12 mouse cellular contexts compared by ENCODE assay signal in genomic region chr11:36121410-36121929, GRCm38 (mm10).
A peak's percentile ranks its signal among the peaks of the same experiment; 100 is the strongest.
DNase-seq lines count a peak whose midpoint lies in the region; ATAC-seq and TF ChIP-seq lines count a peak whose summit lies in the region.
"Had no signal": no experiment of that assay in that cellular context is flagged by ENCODE, and none has a peak within 500 bp of the region (broad histone marks: within the 10 kb centered on the region; RNA-seq: fewer than 3 reads in every experiment).

No protein-coding gene starts in this region.

- no peak for TF ChIP-seq CTCF in midbrain, postnatal 0 days (IDR thresholded peaks at IDR 0.05)

- 46% methylated on average over 8 of the region's 8 CpGs for whole genome bisulfite sequencing in kidney, embryonic 15.5 days
- 34% methylated on average over 8 of the region's 8 CpGs for WGBS in forebrain, embryonic 13.5 days
- WGBS in hindbrain, embryonic 14.5 days: 26% methylated on average over 8 of the region's 8 CpGs
- WGBS in midbrain, postnatal 0 days: 30% methylated on average over 8 of the region's 8 CpGs

- no peak overlapping the region for H3K9ac ChIP-seq in kidney, embryonic 15.5 days
- H3K9ac ChIP-seq in forebrain, embryonic 13.5 days: no peak overlapping the region
- H3K9ac ChIP-seq in hindbrain, embryonic 14.5 days: no peak overlapping the region; the same call in 1 of the 2 replicates
- H3K9ac ChIP-seq in midbrain, postnatal 0 days (replicated peaks; ENCODE audit: low read length, poor library complexity, severe bottlenecking): no peak overlapping the region

- ATAC-seq in kidney, embryonic 15.5 days (replicated peaks; ENCODE audit: low FRiP score): no peak
- ATAC-seq in forebrain, embryonic 13.5 days: peak; percentile 20; the same call in 1 of the 2 replicates
- ATAC-seq in hindbrain, embryonic 14.5 days (ENCODE audit: low FRiP score): no peak
- no peak for ATAC-seq in midbrain, postnatal 0 days (ENCODE audit: low FRiP score)
- ATAC-seq: activated CD4-positive, CD25-positive, alpha-beta regulatory T cell, adult 4 months had no signal

- no peaks in the 10 kb centered on the region for H3K9me3 ChIP-seq in kidney, embryonic 15.5 days (replicated peaks)
- H3K9me3 ChIP-seq in forebrain, embryonic 13.5 days (replicated peaks): no peaks in the 10 kb centered on the region
- H3K9me3 ChIP-seq in hindbrain, embryonic 14.5 days (ENCODE audit: control insufficient read depth, low read length): no peaks in the 10 kb centered on the region
- H3K9me3 ChIP-seq in midbrain, postnatal 0 days (ENCODE audit: low read length): no peaks in the 10 kb centered on the region

- no peak overlapping the region for H3K27ac ChIP-seq in kidney, embryonic 15.5 days
- H3K27ac ChIP-seq in forebrain, embryonic 13.5 days: peak overlapping the region; percentile 20
- peak overlapping the region; percentile 58 for H3K27ac ChIP-seq in hindbrain, embryonic 14.5 days
- H3K27ac ChIP-seq in midbrain, postnatal 0 days (ENCODE audit: low read depth, low read length): peak overlapping the region; percentile 64

- no peaks in the 10 kb centered on the region for H3K27me3 ChIP-seq in kidney, embryonic 15.5 days
- no peaks in the 10 kb centered on the region for H3K27me3 ChIP-seq in forebrain, embryonic 13.5 days
- H3K27me3 ChIP-seq in hindbrain, embryonic 14.5 days (ENCODE audit: control insufficient read depth, insufficient read depth, low read length): no peaks in the 10 kb centered on the region
- no peaks in the 10 kb centered on the region for H3K27me3 ChIP-seq in midbrain, postnatal 0 days (ENCODE audit: insufficient read depth, low read length)

- no peak overlapping the region for H3K4me2 ChIP-seq in kidney, embryonic 15.5 days
- peak overlapping the region; percentile 31; the same call in 1 of the 2 replicates for H3K4me2 ChIP-seq in forebrain, embryonic 13.5 days
- no peak overlapping the region for H3K4me2 ChIP-seq in hindbrain, embryonic 14.5 days (replicated peaks)
- H3K4me2 ChIP-seq in midbrain, postnatal 0 days (ENCODE audit: low read depth, low read length, poor library complexity, severe bottlenecking): no peak overlapping the region

- no peaks in the 10 kb centered on the region for H3K4me1 ChIP-seq in kidney, embryonic 15.5 days
- H3K4me1 ChIP-seq in forebrain, embryonic 13.5 days: peaks cover 36% of the 10 kb centered on the region
- H3K4me1 ChIP-seq in hindbrain, embryonic 14.5 days (replicated peaks; ENCODE audit: control insufficient read depth, insufficient read depth, low read length): peaks cover 33% of the 10 kb centered on the region
- peaks cover 10% of the 10 kb centered on the region; the same call in 1 of the 2 replicates for H3K4me1 ChIP-seq in midbrain, postnatal 0 days (ENCODE audit: insufficient read depth, low read length)

- DNase-seq in kidney, adult 11 months: peak; percentile 11
- no peak for DNase-seq in hindbrain, embryonic 14.5 days (ENCODE audit: low spot score)
- DNase-seq in midbrain, postnatal 0 days (ENCODE audit: low spot score): no peak
- DNase-seq in ovary, postnatal 10 days (ENCODE audit: low spot score): no peak
- DNase-seq in thymus, postnatal 36 days: no peak
- no peak for DNase-seq in layer of hippocampus, adult 11-12 months (ENCODE audit: low spot score)
- DNase-seq: cerebellum, adult 8-10 months; kidney, postnatal 10 days; liver had no signal

- H3K36me3 ChIP-seq in kidney, embryonic 15.5 days: no peaks in the 10 kb centered on the region
- no peaks in the 10 kb centered on the region for H3K36me3 ChIP-seq in forebrain, embryonic 13.5 days (ENCODE audit: poor library complexity, severe bottlenecking)
- H3K36me3 ChIP-seq in hindbrain, embryonic 14.5 days (replicated peaks; ENCODE audit: control insufficient read depth, insufficient read depth): no peaks in the 10 kb centered on the region
- no peaks in the 10 kb centered on the region; the same call in 1 of the 2 replicates for H3K36me3 ChIP-seq in midbrain, postnatal 0 days (ENCODE audit: insufficient read depth, low read length)

- H3K4me3 ChIP-seq in kidney, embryonic 15.5 days (replicated peaks): no peak overlapping the region
- H3K4me3 ChIP-seq in forebrain, embryonic 13.5 days: no peak overlapping the region
- H3K4me3 ChIP-seq in hindbrain, embryonic 14.5 days (replicated peaks; ENCODE audit: low read length): no peak overlapping the region
- H3K4me3 ChIP-seq in midbrain, postnatal 0 days (ENCODE audit: low read depth, low read length): no peak overlapping the region
